Mouse (Mus musculus) small intestine, adult 2 months (tissue): ENCODE results near the gene Rara. TPM values are rescaled to one million over a fixed set of nuclear protein-coding genes. Genes with fewer than 3 reads are reported as not detected.

ENCODE experiments used
- H3K27ac ChIP-seq: fragments of 200-500 bp; 2 replicates; pipeline ENCODE4 v1.5.1; 2012; ENCODE audit warnings: low read depth, low read length, control low read depth, inconsistent platforms; ENCODE audit not compliant: insufficient read depth
- H3K27me3 ChIP-seq: fragments of 200-500 bp; 2 replicates; pipeline ENCODE4 v1.6.1; 2012; ENCODE audit warnings: mild to moderate bottlenecking, moderate library complexity, low read length, inconsistent platforms; ENCODE audit not compliant: control insufficient read depth, insufficient read depth
- H3K36me3 ChIP-seq: fragments of 200-500 bp; 2 replicates; pipeline ENCODE4 v1.6.1; 2012; ENCODE audit warnings: mild to moderate bottlenecking, low read length, control low read depth, inconsistent platforms; ENCODE audit not compliant: control insufficient read depth, insufficient read depth
- H3K4me1 ChIP-seq: fragments of 200-500 bp; 2 replicates; pipeline ENCODE4 v1.6.1; 2012; ENCODE audit warnings: low read length, inconsistent platforms, mixed read lengths; ENCODE audit not compliant: control insufficient read depth, insufficient read depth, insufficient read length
- H3K4me3 ChIP-seq: fragments of 200-500 bp; 2 replicates; pipeline ENCODE4 v1.5.1; 2012; ENCODE audit warnings: low read depth, mild to moderate bottlenecking, control low read depth, inconsistent platforms, low read length, moderate library complexity
- CTCF ChIP-seq: fragments of 200-500 bp; IDR thresholded peaks from 2 replicates; pipeline ENCODE4 v1.5.1; 2012; ENCODE audit warnings: low read depth, mild to moderate bottlenecking, control low read depth, inconsistent platforms, low read length, moderate library complexity, mixed read lengths; ENCODE audit not compliant: insufficient replicate concordance, insufficient read length; ENCODE audit errors: extremely low read depth
- POLR2A ChIP-seq: fragments of 200-500 bp; IDR thresholded peaks from 2 replicates; pipeline ENCODE4 v1.6.1; 2012; ENCODE audit warnings: low read depth, mild to moderate bottlenecking, control low read depth, inconsistent platforms, low read length, moderate library complexity
- WGBS: fragments of 180-500 bp; shearing (Covaris S2); methylation state at CpG from one replicate; pipeline ENCODE4 v1.1.7; 2018; 5-methylcytosine and 5-hydroxymethylcytosine counted together
- polyA plus RNA-seq: library from polyadenylated mRNA; depleted of rRNA; stranded (reverse); fragments of >200 nt; gene quantifications from 2 replicates; pipeline ENCODE4 v1.2.3, GENCODE M21; 2012

The Rara gene
- polyA plus RNA-seq, 1 experiment = 56.3 TPM

DNA sequence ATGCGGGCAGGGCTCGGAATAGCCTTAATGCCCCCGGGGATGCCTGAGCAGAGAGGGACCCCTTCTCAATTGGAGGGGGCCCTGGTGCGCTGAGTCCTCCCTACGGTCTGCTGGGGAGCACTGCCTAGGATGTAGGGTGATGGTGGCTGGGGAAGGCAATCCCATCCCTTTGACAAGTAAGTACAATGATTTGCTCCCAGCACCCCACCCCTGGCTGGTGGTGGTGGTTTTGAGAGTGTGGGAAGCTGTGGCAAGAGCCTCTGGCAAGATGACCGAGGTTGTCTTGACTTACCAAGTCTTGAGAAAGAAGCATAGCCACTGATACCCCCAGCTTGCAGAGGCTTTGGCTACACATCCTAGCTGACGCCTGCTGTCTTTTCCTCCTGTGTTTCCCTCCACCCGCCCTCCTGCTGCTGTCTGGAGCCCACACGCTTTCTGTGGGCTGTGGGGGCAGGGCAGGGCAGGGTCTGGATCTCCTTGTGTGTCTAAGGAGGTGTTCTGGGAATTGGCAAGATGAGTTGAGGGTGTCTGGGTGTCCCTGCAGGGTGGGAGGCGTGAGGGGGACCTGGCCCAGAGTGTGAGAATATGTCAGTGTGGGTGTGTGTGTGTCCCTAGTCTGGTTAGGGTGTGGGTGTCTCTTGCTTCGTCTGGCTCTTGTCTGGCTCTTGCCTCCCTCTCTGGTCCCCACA is 12.5 kb downstream of the Rara start:
- H3K4me3 ChIP-seq = peak overlapping the region; percentile 95
- 70% methylated on average over 11 of the region's 11 CpGs for WGBS
- no peaks in the 10 kb centered on the region for H3K27me3 ChIP-seq
- H3K4me1 ChIP-seq = peaks cover 58% of the 10 kb centered on the region
- no peaks in the 10 kb centered on the region for H3K36me3 ChIP-seq
- TF ChIP-seq POLR2A (no peak), CTCF (no peak)
- H3K27ac ChIP-seq = peak overlapping the region; percentile 33

DNA sequence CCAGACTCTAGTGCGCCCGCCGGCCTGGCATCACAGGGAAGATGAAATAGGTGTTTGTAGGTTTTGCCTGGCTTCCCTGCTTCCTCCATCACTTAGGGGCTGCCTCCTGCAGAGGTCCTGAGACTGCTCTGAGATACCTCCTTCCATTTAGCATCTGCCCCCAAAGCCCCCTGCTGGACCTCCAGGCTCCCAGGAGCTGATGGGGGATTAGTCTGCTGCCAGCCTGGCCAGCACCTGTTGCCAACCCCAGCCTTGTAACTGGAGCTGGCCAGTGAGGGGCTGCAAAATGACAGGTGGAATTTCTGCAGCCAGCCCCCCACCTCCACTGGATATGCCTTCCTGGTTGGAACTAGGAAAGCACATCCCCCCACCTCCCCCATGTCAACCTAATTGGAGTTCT is 13.2 kb downstream of the Rara start:
- peaks cover 59% of the 10 kb centered on the region for H3K4me1 ChIP-seq
- TF ChIP-seq POLR2A = no peak
- TF ChIP-seq CTCF = no peak
- peak overlapping the region; percentile 60 for H3K27ac ChIP-seq
- WGBS = 45% methylated on average over 3 of the region's 3 CpGs
- peak overlapping the region; percentile 95 for H3K4me3 ChIP-seq
- H3K36me3 ChIP-seq = no peaks in the 10 kb centered on the region
- no peaks in the 10 kb centered on the region for H3K27me3 ChIP-seq

GRCm38 (mm10) chr11:98941341-98941825 is 13.8 kb downstream of the Rara start:
- Histone ChIP-seq H3K36me3 (no peaks in the 10 kb centered on the region), H3K4me1 (peaks cover 59% of the 10 kb centered on the region)
- WGBS = under 1% methylated on average over 12 of the region's 12 CpGs

GRCm38 (mm10) chr11:98941826-98942550 is 14.4 kb downstream of the Rara start:
- TF ChIP-seq CTCF (no peak), POLR2A (no peak)
- Histone ChIP-seq H3K36me3 (no peaks in the 10 kb centered on the region), H3K27ac (peak overlapping the region; percentile 87), H3K27me3 (no peaks in the 10 kb centered on the region), H3K4me3 (peak overlapping the region; percentile 95), H3K4me1 (peaks cover 58% of the 10 kb centered on the region)
- WGBS = 18% methylated on average over 15 of the region's 15 CpGs

More at GRCm38 (mm10) chr11:98941341-98941825, 13.8 kb downstream of the Rara start:
- peak overlapping the region; percentile 87 for H3K27ac ChIP-seq
- H3K27me3 ChIP-seq = no peaks in the 10 kb centered on the region
- TF ChIP-seq POLR2A (no peak), CTCF (no peak)
- H3K4me3 ChIP-seq = peak overlapping the region; percentile 95

DNA sequence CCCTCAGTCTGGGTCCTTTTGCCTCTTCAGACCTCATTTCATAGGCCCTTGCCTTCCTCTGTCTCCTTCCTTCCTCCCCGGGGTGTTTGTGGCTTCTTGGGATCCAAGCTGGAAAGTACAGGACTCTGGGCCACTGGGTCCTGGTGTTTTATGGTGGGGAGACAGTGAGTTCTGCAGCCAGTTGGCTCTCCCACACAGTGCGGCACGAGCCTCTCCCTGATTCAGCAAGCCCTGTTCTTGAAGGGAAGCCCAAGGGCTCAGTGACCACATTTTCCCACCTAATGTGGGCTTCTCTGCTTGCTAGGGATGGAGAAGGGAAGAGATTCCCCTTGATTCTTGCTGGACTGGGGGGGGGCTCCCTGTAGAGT is 14.9 kb downstream of the Rara start:
- WGBS = 53% methylated on average over 3 of the region's 3 CpGs
- TF ChIP-seq CTCF (no peak), POLR2A (no peak)
- peak overlapping the region; percentile 95 for H3K4me3 ChIP-seq
- H3K27me3 ChIP-seq = no peaks in the 10 kb centered on the region
- H3K36me3 ChIP-seq = no peaks in the 10 kb centered on the region
- H3K27ac ChIP-seq = peak overlapping the region; percentile 87
- peaks cover 62% of the 10 kb centered on the region for H3K4me1 ChIP-seq

GRCm38 (mm10) chr11:98942923-98943641 is 15.5 kb downstream of the Rara start:
- Histone ChIP-seq H3K4me1 (peaks cover 66% of the 10 kb centered on the region), H3K27me3 (no peaks in the 10 kb centered on the region), H3K36me3 (no peaks in the 10 kb centered on the region), H3K4me3 (no peak overlapping the region), H3K27ac (peak overlapping the region; percentile 87)
- WGBS = 73% methylated on average over 8 of the region's 8 CpGs
- TF ChIP-seq CTCF (no peak), POLR2A (0 out of 2 replicates have a peak, but pooled peaks have one; percentile 18)
